Mouse (Mus musculus): ENCODE results near the gene Lck.

DNA sequence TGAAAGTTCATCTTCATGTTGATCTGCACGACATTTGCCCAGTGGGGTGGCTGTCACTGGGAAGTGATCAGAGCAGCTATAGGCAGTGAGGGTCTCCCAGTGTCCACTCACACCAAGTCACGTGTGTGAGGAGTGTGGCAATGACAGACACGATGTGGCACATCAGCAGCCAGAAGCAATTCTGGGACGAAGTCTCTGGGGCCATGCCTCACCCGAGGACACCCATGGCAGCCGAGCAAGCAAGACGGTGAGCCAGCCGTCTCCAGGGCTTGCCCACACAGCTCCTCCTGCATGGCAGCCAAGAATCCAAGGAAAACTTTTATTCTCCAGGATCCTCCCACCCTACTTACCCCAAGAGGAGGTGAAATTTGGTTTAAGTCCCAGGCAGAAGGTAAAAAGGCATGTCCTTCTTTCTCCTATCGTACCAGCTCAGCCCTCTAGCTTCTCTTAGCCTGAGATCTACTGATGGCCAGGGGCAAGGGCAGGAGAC is 42.4 kb upstream of the Lck start:
- TF ChIP-seq CTCF (IDR thresholded peaks at IDR 0.05; ENCODE audit: low read depth, low read length) = no peak
- TF ChIP-seq POLR2A (IDR thresholded peaks at IDR 0.05; ENCODE audit: borderline replicate concordance, low read depth, low read length) = no peak

Data from bone marrow macrophage, adult 2 months (primary cell).